In genomic region chr4:123460595-123461272, GRCm38 (mm10) we compare ENCODE assay signal across 10 mouse cellular contexts.
DNase-seq lines count a peak whose midpoint lies in the region; ATAC-seq and TF ChIP-seq lines count a peak whose summit lies in the region.
"Had no signal": no experiment of that assay in that cellular context is flagged by ENCODE, and none has a peak within 500 bp of the region (broad histone marks: within the 10 kb centered on the region; RNA-seq: fewer than 3 reads in every experiment).

No protein-coding gene starts in this region.

- H3K4me3 ChIP-seq in lung, postnatal 0 days (ENCODE audit: low read depth, low read length) = no peak overlapping the region
- H3K4me3 ChIP-seq in heart, embryonic 12.5 days = no peak overlapping the region
- H3K4me3 ChIP-seq: neural tube, embryonic 15.5 days had no signal

- ATAC-seq in lung, postnatal 0 days = no peak
- ATAC-seq in heart, embryonic 12.5 days (ENCODE audit: insufficient number of reproducible peaks, low FRiP score) = no peak

- H3K4me1 ChIP-seq in lung, postnatal 0 days (ENCODE audit: insufficient read depth, low read depth, low read length) = no peaks in the 10 kb centered on the region
- peaks cover 38% of the 10 kb centered on the region for H3K4me1 ChIP-seq in heart, embryonic 12.5 days (replicated peaks)
- H3K4me1 ChIP-seq: neural tube, embryonic 15.5 days had no signal

- H3K36me3 ChIP-seq in lung, postnatal 0 days (ENCODE audit: insufficient read depth, low read length) = peaks cover 65% of the 10 kb centered on the region
- H3K36me3 ChIP-seq in heart, embryonic 12.5 days = peaks cover 80% of the 10 kb centered on the region

- no peak overlapping the region for H3K27ac ChIP-seq in lung, postnatal 0 days (ENCODE audit: low read length)
- peak overlapping the region; percentile 88 for H3K27ac ChIP-seq in heart, embryonic 12.5 days (ENCODE audit: poor library complexity, severe bottlenecking)
- H3K27ac ChIP-seq: neural tube, embryonic 15.5 days had no signal

- no peaks in the 10 kb centered on the region for H3K27me3 ChIP-seq in lung, postnatal 0 days (replicated peaks; ENCODE audit: insufficient read depth, low read length)
- H3K27me3 ChIP-seq in heart, embryonic 12.5 days (replicated peaks) = no peaks in the 10 kb centered on the region
- H3K27me3 ChIP-seq: neural tube, embryonic 15.5 days had no signal

- DNase-seq in embryo, embryonic 10.5 days (ENCODE audit: low spot score) = peak; percentile 27
- no peak for DNase-seq in embryo, embryonic 9.5 days (ENCODE audit: extremely low spot score)
- DNase-seq in lung, postnatal 0 days (ENCODE audit: low spot score) = peak; percentile 36
- DNase-seq in lung, adult 18-20 months = no peak
- peak; percentile 7 for DNase-seq in retina, embryonic 14.5 days (ENCODE audit: low spot score)
- DNase-seq in adrenal gland, postnatal 25 days = no peak
- no peak for DNase-seq in urinary bladder, postnatal 36 days (ENCODE audit: low spot score in 2 of 2)
- DNase-seq: cerebellum, adult 9-11 months had no signal

- TF ChIP-seq CTCF in lung, postnatal 0 days (IDR thresholded peaks at IDR 0.05) = peak; percentile 54

- 65% methylated on average over 8 of the region's 8 CpGs for WGBS in lung, postnatal 0 days
- WGBS in heart, embryonic 12.5 days = 42% methylated on average over 8 of the region's 8 CpGs

- H3K9me3 ChIP-seq in lung, postnatal 0 days (ENCODE audit: low read length) = no peaks in the 10 kb centered on the region
- H3K9me3 ChIP-seq in heart, embryonic 12.5 days (replicated peaks) = no peaks in the 10 kb centered on the region
- H3K9me3 ChIP-seq: neural tube, embryonic 15.5 days had no signal

- TF ChIP-seq EP300 in lung, postnatal 0 days (IDR thresholded peaks at IDR 0.05) = no peak

- H3K9ac ChIP-seq in lung, postnatal 0 days (replicated peaks; ENCODE audit: low read depth) = no peak overlapping the region
- no peak overlapping the region for H3K9ac ChIP-seq in heart, embryonic 12.5 days
- H3K9ac ChIP-seq: neural tube, embryonic 15.5 days had no signal

- no peak overlapping the region for H3K4me2 ChIP-seq in lung, postnatal 0 days (replicated peaks; ENCODE audit: low read depth, low read length)
- no peak overlapping the region for H3K4me2 ChIP-seq in heart, embryonic 12.5 days
- H3K4me2 ChIP-seq: neural tube, embryonic 15.5 days had no signal

Comparison
In these comparisons a context has a peak if more than half of its experiments do, and no peak if none do; other contexts are left out.
1. DNase-seq: peak in embryo, embryonic 10.5 days (single experiment), lung, postnatal 0 days (single experiment) and retina, embryonic 14.5 days (single experiment); none in embryo, embryonic 9.5 days (single experiment), lung, adult 18-20 months (0 of 2), adrenal gland, postnatal 25 days (single experiment) and urinary bladder, postnatal 36 days (0 of 2).